Mouse (Mus musculus) c-Kit-negative CD71-positive TER-119-positive erythroid progenitor cells, embryonic 14.5 days (primary cell): Measurements from ENCODE around the gene Gas1.

Experiments
- DNase-seq: peaks from one replicate; pipeline ENCODE4 v3.0.0-alpha.2; 2013; ENCODE audit warnings: low read depth, low spot score

Gene Gas1

DNA sequence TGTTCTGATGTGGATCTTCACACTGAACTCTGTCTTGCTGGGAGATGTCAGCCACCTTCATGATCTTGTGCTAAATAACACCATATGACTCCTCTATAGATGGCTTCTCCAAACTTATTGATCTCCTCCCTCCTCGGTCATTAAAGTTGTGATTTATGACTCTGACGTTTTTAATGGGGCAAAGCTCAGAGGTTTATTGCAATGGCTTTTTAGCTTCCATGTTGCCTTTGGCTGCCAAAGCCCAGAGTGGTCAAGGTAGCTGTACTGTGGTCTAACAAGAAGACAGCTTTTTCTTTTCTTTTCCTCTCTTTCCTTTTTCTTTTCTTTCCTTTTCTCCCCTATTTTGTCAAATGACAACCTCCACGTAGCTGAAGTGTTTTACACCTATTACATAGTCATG lies 52.1 kb downstream of the Gas1 start:
- no peak for DNase-seq

DNA sequence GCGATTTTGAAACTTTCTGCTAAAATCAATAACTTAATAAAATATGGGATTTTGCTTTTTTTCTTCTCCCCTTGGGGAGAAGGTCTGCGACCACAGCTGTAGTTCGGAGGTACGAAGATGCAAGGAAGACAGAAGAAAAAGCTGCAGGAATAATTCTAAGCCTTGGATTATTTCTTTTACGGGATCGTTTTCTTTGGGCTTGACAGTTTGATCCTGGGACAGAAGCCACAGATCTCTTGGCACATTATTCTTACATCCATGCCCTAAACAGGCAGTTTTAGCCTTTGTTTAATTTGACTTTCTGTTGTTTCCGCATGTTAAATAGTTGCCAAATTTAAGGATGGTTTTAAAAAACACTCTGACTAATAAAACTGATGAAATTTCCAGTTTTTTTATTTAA lies 52.7 kb downstream of the Gas1 start:
- no peak for DNase-seq
